Mouse (Mus musculus) cerebellum, adult 9-11 months (tissue): ENCODE measurements around the gene Zc3h18.

Experiments
- DNase-seq: peaks from one replicate; pipeline ENCODE4 v3.0.0; 2022

Zc3h18 gene

DNA sequence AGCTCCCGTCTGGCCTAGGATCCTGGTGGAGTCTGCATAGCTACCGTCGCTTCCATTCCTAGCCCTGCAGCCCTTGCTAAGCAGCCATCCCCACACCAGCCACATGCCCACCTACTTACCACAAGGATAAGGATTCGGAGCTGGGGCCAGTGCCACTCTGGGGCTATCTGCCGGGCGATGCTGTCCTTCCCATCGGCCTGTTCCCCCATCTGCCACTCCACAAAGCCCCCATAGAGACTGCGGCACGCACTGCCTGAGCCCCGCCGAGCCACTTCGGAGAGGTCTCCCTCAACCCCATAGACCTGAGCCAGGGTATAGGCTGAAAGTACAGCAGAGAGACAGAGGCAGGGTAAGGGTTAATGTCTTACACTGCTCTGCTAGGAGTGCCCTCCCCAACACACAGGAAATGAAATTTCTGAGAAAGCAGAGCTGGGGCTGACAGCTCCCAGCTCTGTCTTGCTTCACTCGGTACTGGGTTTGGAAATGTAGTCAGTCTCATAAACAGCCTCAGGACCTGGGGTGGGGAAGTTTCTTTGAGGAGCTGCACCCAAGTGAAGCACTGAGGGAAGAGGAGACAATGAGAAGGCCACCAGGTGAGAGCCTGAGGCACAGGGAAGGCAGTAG is 61.4 kb downstream of the Zc3h18 start:
- DNase-seq, result no peak

DNA sequence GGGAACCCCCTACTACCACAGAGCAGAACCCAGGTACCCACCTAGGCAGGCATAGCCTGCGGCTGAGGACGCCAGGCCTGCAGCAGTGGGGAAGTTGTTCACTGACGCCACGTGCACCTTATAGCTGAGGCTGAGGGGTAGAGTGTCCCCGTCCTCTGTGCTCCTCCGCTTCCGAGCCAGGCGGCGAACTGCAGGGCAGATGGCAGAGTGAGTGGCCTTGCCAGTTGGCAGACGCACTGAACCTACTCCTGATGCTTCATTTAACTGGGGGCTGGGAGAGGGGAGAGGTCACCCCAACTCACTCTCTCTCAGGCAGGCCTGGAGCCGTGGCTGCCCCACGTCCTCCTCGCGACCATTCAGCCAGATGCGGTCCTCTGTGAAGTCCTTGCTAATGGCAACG is 62.9 kb downstream of the Zc3h18 start:
- DNase-seq, result peak; percentile 88

GRCm38 (mm10) chr8:122441326-122441725 is 64.9 kb downstream of the Zc3h18 start:
- DNase-seq, result peak; percentile 48

- DNase-seq, result peak; percentile 29
These were observed 65.9 kb downstream of the Zc3h18 start for GRCm38 (mm10) chr8:122442356-122442755.

DNA sequence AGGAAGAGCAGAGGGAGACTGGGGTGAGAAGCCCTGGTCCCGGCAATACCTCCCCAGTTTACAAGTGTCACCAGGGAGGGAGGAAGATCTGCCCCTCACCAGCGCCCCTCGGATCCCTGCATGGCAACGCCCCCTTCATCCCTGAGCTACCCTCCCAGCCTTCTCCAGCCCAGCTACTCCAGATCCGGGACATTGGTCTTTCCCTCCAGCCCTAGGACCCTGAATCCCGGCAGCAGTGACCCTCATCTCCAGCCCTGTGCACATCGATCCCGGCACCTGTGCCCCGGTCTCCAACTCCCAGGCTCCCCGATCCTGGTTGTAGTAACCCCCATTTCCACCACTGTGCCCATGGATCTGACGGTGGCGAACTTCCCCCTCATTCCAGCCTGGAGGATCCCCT is 66.4 kb downstream of the Zc3h18 start:
- DNase-seq, result no peak

- DNase-seq, result peak; percentile 100
These were observed 67.0 kb downstream of the Zc3h18 start, which contains the start of gene Mvd for GRCm38 (mm10) chr8:122443262-122444006. Gene Mvd, minus strand, starts transcription at chr8:122443422.

- DNase-seq, result peak; percentile 81
These were observed 67.8 kb downstream of the Zc3h18 start for GRCm38 (mm10) chr8:122444058-122444748.

GRCm38 (mm10) chr8:122445203-122445602 is 68.8 kb downstream of the Zc3h18 start:
- peak; percentile 24 for DNase-seq

DNA sequence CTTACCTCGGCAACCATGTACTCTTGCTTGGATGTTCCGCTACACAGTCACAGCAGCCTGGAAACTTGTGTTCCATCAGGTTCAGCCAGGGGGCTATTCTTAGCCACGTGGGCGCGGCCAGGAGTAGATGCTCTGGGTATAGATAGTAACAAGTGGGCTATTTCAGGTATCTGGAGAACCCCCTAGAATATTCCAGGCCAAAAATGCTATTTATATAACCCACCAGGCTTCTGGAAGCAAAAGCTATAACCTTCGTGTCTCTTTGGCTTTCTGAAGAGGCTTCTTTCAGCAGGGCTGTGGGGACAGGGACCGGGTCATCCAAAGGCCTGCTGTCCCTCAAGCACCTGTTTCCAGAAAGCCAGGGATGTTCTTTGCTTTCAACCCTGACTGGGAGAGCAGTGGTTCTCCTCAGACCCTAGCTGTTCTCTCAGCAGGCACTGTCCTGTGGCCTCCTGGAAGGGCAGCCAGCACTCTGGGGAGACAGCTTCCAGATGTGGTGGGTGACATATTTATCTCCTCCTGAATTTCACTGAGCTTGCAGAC is 74.8 kb downstream of the Zc3h18 start:
- no peak for DNase-seq

DNA sequence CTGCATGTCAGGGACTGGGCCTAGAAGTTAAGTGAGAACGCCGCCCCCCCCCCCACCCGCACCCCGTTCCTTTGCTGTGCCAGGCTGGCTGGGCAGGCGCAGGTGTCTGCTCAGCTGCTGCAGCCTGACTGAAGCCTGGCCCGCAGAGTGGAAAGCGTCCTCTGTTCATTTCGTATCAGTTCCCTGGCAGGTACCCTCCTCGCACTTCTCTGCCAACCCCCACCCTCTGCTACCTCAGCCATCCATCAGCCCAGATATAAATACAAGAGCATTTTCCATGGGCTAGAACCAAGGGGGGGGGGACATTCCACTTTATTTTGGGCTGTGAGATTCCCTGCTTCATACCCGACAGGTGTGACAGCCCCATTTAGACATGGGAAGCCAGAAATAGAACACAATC is 75.7 kb downstream of the Zc3h18 start:
- no peak for DNase-seq

DNA sequence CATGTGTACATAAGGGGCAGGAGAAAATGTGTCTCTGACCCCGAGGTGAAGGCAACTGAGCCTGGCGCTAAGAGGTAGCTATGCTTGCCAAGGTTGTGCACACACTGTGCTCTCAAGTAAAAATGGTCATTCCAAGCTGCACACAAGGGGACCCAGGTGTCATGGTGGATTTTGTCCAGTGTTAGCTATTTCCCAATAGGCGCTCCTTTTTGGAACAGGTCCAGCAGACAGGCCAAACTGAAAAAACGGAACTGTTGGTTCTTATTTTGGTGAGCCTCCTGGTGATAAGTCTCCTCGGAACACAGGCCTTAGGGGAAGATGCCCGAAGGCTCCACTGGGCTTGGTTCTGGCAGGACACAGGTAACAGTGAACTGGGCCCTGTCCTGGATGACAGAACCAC is 78.0 kb downstream of the Zc3h18 start:
- DNase-seq, result no peak

GRCm38 (mm10) chr8:122457171-122457570 is 80.8 kb downstream of the Zc3h18 start:
- DNase-seq, result no peak

DNA sequence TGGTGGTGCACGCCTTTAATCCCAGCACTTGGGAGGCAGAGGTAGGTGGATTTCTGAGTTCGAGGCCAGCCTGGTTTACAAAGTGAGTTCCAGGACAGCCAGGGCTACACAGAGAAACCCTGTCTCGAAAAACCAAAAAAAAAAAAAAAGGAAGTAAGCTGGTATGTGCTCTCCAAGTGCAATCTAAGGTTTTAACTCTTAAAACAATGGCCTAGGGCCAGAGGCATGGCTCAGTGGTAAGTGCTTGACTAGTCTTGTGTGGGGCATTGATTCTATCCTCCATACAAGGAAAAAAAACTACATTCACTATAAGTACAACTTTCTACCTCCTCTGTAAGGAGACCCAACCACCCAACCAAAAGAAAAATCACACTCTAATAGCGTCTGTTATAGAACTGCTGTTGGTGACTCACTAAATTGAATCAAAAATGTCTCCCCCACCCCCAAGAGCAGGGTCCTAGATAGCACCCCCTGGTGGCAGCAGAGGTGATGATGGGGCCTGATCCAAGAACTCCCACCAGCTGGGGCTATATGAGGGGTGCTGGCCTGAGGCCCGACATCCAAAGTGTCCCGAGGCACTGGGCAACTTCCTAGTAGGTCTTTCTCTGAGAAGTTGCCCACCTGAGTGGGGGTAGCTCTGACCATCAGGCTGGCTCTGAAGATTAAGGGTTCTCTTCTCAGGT is 83.0 kb downstream of the Zc3h18 start:
- no peak for DNase-seq

GRCm38 (mm10) chr8:122459990-122460389 is 83.6 kb downstream of the Zc3h18 start:
- DNase-seq, result no peak

DNA sequence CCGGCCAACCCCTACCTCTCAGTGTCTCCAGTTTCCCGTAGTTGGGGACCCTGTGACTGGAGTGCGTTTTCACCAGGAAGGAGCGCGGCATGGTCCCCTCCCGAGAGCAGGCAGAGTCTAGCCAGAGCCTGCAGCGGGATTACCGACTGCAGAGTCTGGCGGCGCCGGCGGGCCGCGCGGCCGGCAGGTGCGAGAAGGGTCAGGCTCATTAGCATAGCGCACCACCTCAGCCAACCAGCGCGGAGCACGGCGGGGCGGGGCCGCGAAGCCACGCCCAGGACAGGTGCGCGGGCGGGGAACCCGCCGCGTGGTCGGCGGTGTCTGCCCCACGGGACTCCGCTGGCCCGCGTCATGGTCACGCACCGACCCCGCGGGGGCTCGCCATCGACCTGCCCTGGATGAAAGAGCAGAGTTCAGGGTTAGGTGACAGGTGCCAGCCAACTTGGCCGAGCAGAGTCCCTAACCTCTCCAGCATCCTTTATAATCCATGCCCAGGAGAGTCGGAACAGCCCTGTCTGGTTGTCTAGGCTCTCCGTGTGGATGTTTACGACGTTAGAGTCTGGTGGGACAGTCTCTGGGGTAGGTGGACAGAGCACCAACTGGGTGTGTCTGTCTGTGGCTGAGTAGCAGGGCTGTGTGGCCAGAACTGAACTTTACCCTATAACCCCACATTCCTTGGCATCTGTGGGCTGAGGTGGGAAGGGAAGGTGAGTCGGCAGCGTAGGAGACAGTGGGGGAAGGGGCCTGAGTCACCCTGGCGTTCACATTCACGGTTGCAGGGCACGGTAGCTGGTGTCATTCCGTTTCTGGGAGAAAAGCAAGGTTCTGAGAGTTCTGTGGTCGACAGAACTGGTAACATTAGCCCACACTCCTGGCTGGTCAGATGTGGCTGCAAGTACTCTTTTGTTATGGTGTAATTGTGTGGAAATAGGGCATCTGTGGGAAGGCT is 84.4 kb downstream of the Zc3h18 start, which contains the start of gene Snai3:
Gene Snai3, minus strand, starts transcription at position 210 of the 949 bp plus-strand sequence.
- peak; percentile 78 for DNase-seq

DNA sequence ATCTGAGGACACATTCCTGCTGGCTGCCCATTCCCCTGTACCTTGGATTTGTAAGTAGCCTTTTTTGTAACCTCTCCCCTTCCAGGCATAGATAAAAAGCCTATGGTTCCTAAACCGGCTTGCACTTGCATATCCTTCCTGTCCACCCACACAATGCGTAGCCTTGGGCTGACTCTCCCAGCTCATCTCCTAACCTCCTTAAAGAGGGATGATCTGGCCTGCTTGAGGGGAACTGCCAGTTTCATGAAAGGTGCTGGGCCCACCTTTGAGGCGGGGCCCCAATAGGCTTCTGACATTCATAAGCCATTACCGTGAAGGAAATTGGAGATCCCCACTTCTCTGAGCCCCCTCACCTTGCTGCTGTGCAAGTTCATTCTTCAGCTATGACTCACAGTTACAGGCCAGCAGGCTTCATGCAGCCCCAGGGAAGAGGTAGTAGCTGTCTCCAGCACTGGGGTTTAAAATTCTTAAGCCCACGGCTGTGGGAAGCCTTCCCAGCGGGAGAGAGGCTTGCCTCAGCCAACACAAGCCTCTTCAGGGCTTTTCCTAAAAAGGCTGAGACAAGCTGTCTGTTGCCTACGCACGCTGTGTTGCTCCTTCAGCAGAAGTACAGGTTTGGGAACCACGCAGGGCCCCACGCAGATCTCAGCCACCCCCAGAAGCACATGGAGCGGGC is 85.2 kb downstream of the Zc3h18 start:
- no peak for DNase-seq

DNA sequence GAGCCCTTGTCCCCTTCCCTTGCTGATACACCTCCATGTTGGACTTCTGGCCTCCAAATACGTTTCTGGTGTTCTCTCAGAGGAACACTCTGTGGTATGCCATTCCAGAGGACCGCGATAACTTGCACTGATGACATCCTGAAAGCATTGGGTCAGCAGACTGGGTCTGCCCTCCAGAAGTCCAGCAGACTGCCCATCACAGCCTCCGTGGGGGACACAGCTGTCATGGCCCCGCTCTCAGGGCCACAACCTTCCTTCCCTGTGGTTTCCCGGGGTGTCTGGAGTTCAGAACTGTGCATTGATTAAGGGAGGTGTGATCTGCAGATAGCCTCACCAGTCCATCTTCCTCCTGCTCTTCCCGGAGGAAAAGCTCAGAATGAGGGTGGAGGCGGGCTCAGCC is 86.1 kb downstream of the Zc3h18 start:
- DNase-seq, result no peak

- no peak for DNase-seq
These were observed 87.5 kb downstream of the Zc3h18 start for GRCm38 (mm10) chr8:122463651-122464640.

- no peak for DNase-seq
These were observed 88.6 kb downstream of the Zc3h18 start for GRCm38 (mm10) chr8:122464985-122465384.
